Comparison of ENCODE assay signal across 13 mouse cellular contexts in the genomic region with DNA sequence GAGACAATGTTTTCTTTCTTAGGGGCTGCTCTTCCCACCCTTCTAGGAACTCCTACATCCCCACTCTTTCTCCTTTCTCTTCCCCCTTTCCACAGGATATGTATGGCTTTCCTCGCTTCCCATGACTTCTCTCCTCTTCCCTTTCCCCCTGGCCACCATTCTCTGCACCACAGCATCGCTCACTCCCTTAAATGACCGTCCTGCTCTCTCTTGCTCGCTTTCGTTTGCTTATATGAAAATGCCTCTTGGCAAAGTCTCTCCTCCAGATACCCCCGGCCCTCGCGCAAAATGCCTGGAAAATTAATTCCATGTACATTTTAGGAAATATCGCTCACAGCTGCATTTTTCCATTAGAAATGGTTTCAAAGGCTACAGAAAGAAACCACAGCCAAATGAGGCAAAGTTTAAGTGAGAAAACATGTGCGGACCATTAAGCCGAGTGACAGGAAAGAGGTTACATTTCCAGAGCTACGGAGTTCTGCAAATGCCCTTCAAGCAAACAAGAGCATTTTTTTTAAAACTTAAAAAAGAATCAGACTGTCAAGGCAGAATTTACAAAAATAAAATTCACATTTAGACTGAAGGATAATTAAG.
A peak's percentile ranks its signal among the peaks of the same experiment; 100 is the strongest.
DNase-seq lines count a peak whose midpoint lies in the region; ATAC-seq and TF ChIP-seq lines count a peak whose summit lies in the region.
"Had no signal": no experiment of that assay in that cellular context is flagged by ENCODE, and none has a peak within 500 bp of the region (broad histone marks: within the 10 kb centered on the region; RNA-seq: fewer than 3 reads in every experiment).

No protein-coding gene starts in this region.

- 0 out of 2 replicates have a peak overlapping the region, but pooled peaks have one; percentile 7 for H3K4me3 ChIP-seq in embryonic facial prominence, embryonic 14.5 days (ENCODE audit: low read depth, low read length)
- H3K4me3 ChIP-seq in limb, embryonic 14.5 days (replicated peaks; ENCODE audit: low read length) = peak overlapping the region; percentile 16
- H3K4me3 ChIP-seq: megakaryocyte, embryonic 14.5 days had no signal

- no peaks in the 10 kb centered on the region for H3K27me3 ChIP-seq in embryonic facial prominence, embryonic 14.5 days (replicated peaks; ENCODE audit: control insufficient read depth, insufficient read depth, low read length)
- no peaks in the 10 kb centered on the region for H3K27me3 ChIP-seq in limb, embryonic 14.5 days (ENCODE audit: control insufficient read depth, insufficient read depth, low read length)
- H3K27me3 ChIP-seq: megakaryocyte, embryonic 14.5 days had no signal

- H3K36me3 ChIP-seq in embryonic facial prominence, embryonic 14.5 days (ENCODE audit: control insufficient read depth, insufficient read depth, low read length) = no peaks in the 10 kb centered on the region
- H3K36me3 ChIP-seq in limb, embryonic 14.5 days (ENCODE audit: control insufficient read depth, insufficient read depth, low read length) = no peaks in the 10 kb centered on the region

- no peak for TF ChIP-seq POLR2A in limb, embryonic 14.5 days (IDR thresholded peaks at IDR 0.05; ENCODE audit: borderline replicate concordance, extremely low read depth, insufficient read depth, insufficient read length)

- 17% methylated on average over 12 of the region's 12 CpGs for WGBS in embryonic facial prominence, embryonic 14.5 days
- WGBS in limb, embryonic 14.5 days = 13% methylated on average over 12 of the region's 12 CpGs

- no peaks in the 10 kb centered on the region for H3K9me3 ChIP-seq in embryonic facial prominence, embryonic 14.5 days (ENCODE audit: control insufficient read depth, low read length)
- no peaks in the 10 kb centered on the region for H3K9me3 ChIP-seq in limb, embryonic 14.5 days (ENCODE audit: control insufficient read depth, low read length)

- H3K27ac ChIP-seq in embryonic facial prominence, embryonic 14.5 days (replicated peaks; ENCODE audit: low read depth, low read length) = peak overlapping the region; percentile 81
- peak overlapping the region; percentile 89 for H3K27ac ChIP-seq in limb, embryonic 14.5 days (replicated peaks; ENCODE audit: low read depth, low read length)

- peak; percentile 18 to 31 for DNase-seq in lung, postnatal 4 days
- no peak for DNase-seq in lung, adult 18-20 months
- peak; percentile 91 for DNase-seq in embryonic facial prominence, embryonic 14.5 days (ENCODE audit: low spot score)
- DNase-seq in limb, embryonic 14.5 days (ENCODE audit: low spot score) = peak; percentile 86
- no peak for DNase-seq in right cerebral cortex, adult 2 months (ENCODE audit: low spot score in 2 of 2)
- no peak for DNase-seq in spleen, postnatal 10 days (ENCODE audit: low spot score in 2 of 2)
- DNase-seq: adrenal gland, postnatal 36 days; cerebellum, adult 18-20 months; heart, postnatal 10 days; layer of hippocampus, adult 9-11 months; retina, postnatal 1 day had no signal

- H3K9ac ChIP-seq in embryonic facial prominence, embryonic 14.5 days (ENCODE audit: low read depth, low read length) = no peak overlapping the region
- H3K9ac ChIP-seq in limb, embryonic 14.5 days (ENCODE audit: low read depth, low read length, severe bottlenecking) = 0 out of 2 replicates have a peak overlapping the region, but pooled peaks have one; percentile 22

- H3K4me1 ChIP-seq in embryonic facial prominence, embryonic 14.5 days (ENCODE audit: control insufficient read depth, insufficient read depth, low read length) = peaks cover 35% of the 10 kb centered on the region
- peaks cover 38% of the 10 kb centered on the region for H3K4me1 ChIP-seq in limb, embryonic 14.5 days (ENCODE audit: control insufficient read depth, insufficient read depth, low read length)
- H3K4me1 ChIP-seq: megakaryocyte, embryonic 14.5 days had no signal

- H3K4me2 ChIP-seq in embryonic facial prominence, embryonic 14.5 days (ENCODE audit: low read depth, low read length) = peak overlapping the region; percentile 47
- peak overlapping the region; percentile 44 for H3K4me2 ChIP-seq in limb, embryonic 14.5 days (replicated peaks; ENCODE audit: low read depth, low read length, severe bottlenecking)

- peak; percentile 63; the same call in 1 of the 2 replicates for ATAC-seq in embryonic facial prominence, embryonic 14.5 days (ENCODE audit: low read depth)
- peak; percentile 54 for ATAC-seq in limb, embryonic 14.5 days (ENCODE audit: low FRiP score, low read depth)
- no peak for ATAC-seq in megakaryocyte progenitor cell, adult 5-6 weeks (replicated peaks; ENCODE audit: poor library complexity)

Comparison
In these comparisons a context has a peak if more than half of its experiments do, and no peak if none do; other contexts are left out.
1. DNase-seq: peak in lung, postnatal 4 days (2 of 2), embryonic facial prominence, embryonic 14.5 days (single experiment) and limb, embryonic 14.5 days (single experiment); none in lung, adult 18-20 months (0 of 2), right cerebral cortex, adult 2 months (0 of 2) and spleen, postnatal 10 days (0 of 2).